Comparison of ENCODE assay signal across 8 mouse cellular contexts in genomic region chrX:98919423-98919822, GRCm38 (mm10). TPM values are rescaled to one million over a fixed set of nuclear protein-coding genes. Genes with fewer than 3 reads are reported as not detected.
A peak's percentile ranks its signal among the peaks of the same experiment; 100 is the strongest.
DNase-seq lines count a peak whose midpoint lies in the region; ATAC-seq lines count a peak whose summit lies in the region.

No protein-coding gene starts in this region.

- 28% methylated on average over 6 of the region's 6 CpGs for WGBS in neural tube, embryonic 11.5 days
- WGBS in neural tube, embryonic 15.5 days = 25% methylated on average over 6 of the region's 6 CpGs
- WGBS in midbrain, embryonic 16.5 days = 16% methylated on average over 6 of the region's 6 CpGs

- no peaks in the 10 kb centered on the region for H3K36me3 ChIP-seq in neural tube, embryonic 11.5 days (ENCODE audit: control insufficient read depth, insufficient read depth, low read length)
- no peaks in the 10 kb centered on the region for H3K36me3 ChIP-seq in neural tube, embryonic 15.5 days
- no peaks in the 10 kb centered on the region for H3K36me3 ChIP-seq in midbrain, embryonic 16.5 days (ENCODE audit: control insufficient read depth, insufficient read depth, low read length)

- no peak overlapping the region for H3K4me3 ChIP-seq in neural tube, embryonic 11.5 days (ENCODE audit: low read depth, low read length)
- H3K4me3 ChIP-seq in neural tube, embryonic 15.5 days (replicated peaks) = no peak overlapping the region
- no peak overlapping the region for H3K4me3 ChIP-seq in midbrain, embryonic 16.5 days (ENCODE audit: low read depth, low read length)

- ATAC-seq in neural tube, embryonic 11.5 days (ENCODE audit: insufficient read depth, low FRiP score, low TSS enrichment) = no peak
- no peak for ATAC-seq in neural tube, embryonic 15.5 days (ENCODE audit: low FRiP score)
- ATAC-seq in midbrain, embryonic 16.5 days = no peak

- H3K4me2 ChIP-seq in neural tube, embryonic 11.5 days (ENCODE audit: low read depth) = no peak overlapping the region
- H3K4me2 ChIP-seq in neural tube, embryonic 15.5 days = no peak overlapping the region
- no peak overlapping the region for H3K4me2 ChIP-seq in midbrain, embryonic 16.5 days (ENCODE audit: low read length)

- H3K9ac ChIP-seq in neural tube, embryonic 11.5 days (ENCODE audit: low read length) = no peak overlapping the region
- H3K9ac ChIP-seq in neural tube, embryonic 15.5 days (replicated peaks) = no peak overlapping the region
- no peak overlapping the region for H3K9ac ChIP-seq in midbrain, embryonic 16.5 days (ENCODE audit: low read depth, low read length)

- H3K27me3 ChIP-seq in neural tube, embryonic 11.5 days (ENCODE audit: control insufficient read depth, insufficient read depth, low read length) = no peaks in the 10 kb centered on the region
- no peaks in the 10 kb centered on the region for H3K27me3 ChIP-seq in neural tube, embryonic 15.5 days (replicated peaks)
- H3K27me3 ChIP-seq in midbrain, embryonic 16.5 days (ENCODE audit: control insufficient read depth, insufficient read depth, low read depth, low read length) = no peaks in the 10 kb centered on the region

- DNase-seq in gastrocnemius, adult 18-20 months (ENCODE audit: low spot score) = peak; percentile 47
- DNase-seq in gastrocnemius, postnatal 10 days = no peak
- DNase-seq in neural tube, embryonic 11.5 days (ENCODE audit: low spot score) = peak; percentile 17
- DNase-seq in cerebellum, postnatal 10 days = peak; percentile 34 to 47
- peak; percentile 3 to 59 for DNase-seq in layer of hippocampus, postnatal 14 days (ENCODE audit: low spot score in 2 of 2)
- DNase-seq in thymus, postnatal 4 days = no peak

- no peak overlapping the region for H3K27ac ChIP-seq in neural tube, embryonic 11.5 days (ENCODE audit: low read depth, low read length)
- no peak overlapping the region for H3K27ac ChIP-seq in neural tube, embryonic 15.5 days (replicated peaks)
- no peak overlapping the region for H3K27ac ChIP-seq in midbrain, embryonic 16.5 days (ENCODE audit: low read length)

- H3K4me1 ChIP-seq in neural tube, embryonic 11.5 days (ENCODE audit: control insufficient read depth, insufficient read depth, low read length) = no peaks in the 10 kb centered on the region
- no peaks in the 10 kb centered on the region for H3K4me1 ChIP-seq in neural tube, embryonic 15.5 days
- H3K4me1 ChIP-seq in midbrain, embryonic 16.5 days (ENCODE audit: control insufficient read depth, insufficient read depth, low read length) = no peaks in the 10 kb centered on the region

- no peaks in the 10 kb centered on the region for H3K9me3 ChIP-seq in neural tube, embryonic 11.5 days (ENCODE audit: control insufficient read depth, low read length)
- H3K9me3 ChIP-seq in neural tube, embryonic 15.5 days (replicated peaks) = no peaks in the 10 kb centered on the region
- H3K9me3 ChIP-seq in midbrain, embryonic 16.5 days (replicated peaks; ENCODE audit: control insufficient read depth, low read length, poor library complexity, severe bottlenecking) = no peaks in the 10 kb centered on the region

RNA-seq across cellular contexts. Expression of gene Yipf6, which starts 16.7 kb away (rescaled TPM):
- 10 to 100 TPM; 10.6 to 11.1 TPM for total RNA-seq in gastrocnemius, adult 18-20 months (2021)
- 10 to 100 TPM; 15.0 to 18.4 TPM for total RNA-seq in gastrocnemius, postnatal 10 days (2021)
- polyA plus RNA-seq in neural tube, embryonic 11.5 days (2014; fragmentation: Nextera tagmentation; extraction: Ambion mirVana) = 22.5 and 22.7 TPM in 2 replicates
- 15.9 and 18.4 TPM in 2 replicates for polyA plus RNA-seq in neural tube, embryonic 15.5 days (2015; fragmentation: Nextera tagmentation; extraction: Ambion mirVana)
- total RNA-seq in layer of hippocampus, postnatal 14 days (2021) = 10 to 100 TPM; 38.3 to 38.8 TPM
- polyA plus RNA-seq in midbrain, embryonic 16.5 days (2015; fragmentation: Nextera tagmentation; extraction: Ambion mirVana) = 16.1 and 18.6 TPM in 2 replicates

RNA-seq across cellular contexts. Expression of gene Ophn1, which starts 28.6 kb away (rescaled TPM):
- total RNA-seq in gastrocnemius, adult 18-20 months (2021) = 1 to 10 TPM; 4.1 to 4.6 TPM
- total RNA-seq in gastrocnemius, postnatal 10 days (2021) = 1 to 10 TPM; 7.1 to 8.7 TPM
- 17.4 and 18.4 TPM in 2 replicates for polyA plus RNA-seq in neural tube, embryonic 11.5 days (2014; fragmentation: Nextera tagmentation; extraction: Ambion mirVana)
- polyA plus RNA-seq in neural tube, embryonic 15.5 days (2015; fragmentation: Nextera tagmentation; extraction: Ambion mirVana) = 40.3 and 45.0 TPM in 2 replicates
- 10 to 100 TPM; 38.9 to 41.8 TPM for total RNA-seq in layer of hippocampus, postnatal 14 days (2021)
- polyA plus RNA-seq in midbrain, embryonic 16.5 days (2015; fragmentation: Nextera tagmentation; extraction: Ambion mirVana) = 46.0 and 51.1 TPM in 2 replicates

Comparison
In these comparisons a context has a peak if more than half of its experiments do, and no peak if none do; other contexts are left out.
1. DNase-seq: peak in gastrocnemius, adult 18-20 months (single experiment), neural tube, embryonic 11.5 days (single experiment), cerebellum, postnatal 10 days (2 of 2) and layer of hippocampus, postnatal 14 days (2 of 2); none in gastrocnemius, postnatal 10 days (single experiment) and thymus, postnatal 4 days (single experiment).
2. RNA of gene Ophn1, which starts 28.6 kb away (total RNA-seq): 38.9 to 41.8 TPM in layer of hippocampus, postnatal 14 days; 7.1 to 8.7 TPM in gastrocnemius, postnatal 10 days and 4.1 to 4.6 TPM in gastrocnemius, adult 18-20 months; every median in the first group is over 4 times any median in the second.